Mouse (Mus musculus) lung, adult 2 months (tissue): ENCODE measurements around the gene Card11. TPM values are rescaled to one million over a fixed set of nuclear protein-coding genes. Genes with fewer than 3 reads are reported as not detected.

Source experiments
- DNase-seq: peaks from one replicate; pipeline ENCODE4 v3.0.0; 2022
- H3K4me1 ChIP-seq: fragments of 200-500 bp; 2 replicates; pipeline ENCODE4 v1.6.1; 2011; ENCODE audit warnings: low read length; ENCODE audit not compliant: control insufficient read depth, insufficient read depth
- H3K4me3 ChIP-seq: fragments of 200-500 bp; replicated peaks from 2 replicates; pipeline ENCODE3; 2011; ENCODE audit warnings: low read depth, mild to moderate bottlenecking, control low read depth, low read length; ENCODE audit errors: extremely low read depth
- CTCF ChIP-seq: fragments of 200-500 bp; IDR thresholded peaks from 2 replicates; pipeline ENCODE4 v1.5.1; 2011; ENCODE audit warnings: mild to moderate bottlenecking, low read length, control low read depth; ENCODE audit not compliant: insufficient read depth
- POLR2A ChIP-seq: fragments of 200-500 bp; IDR thresholded peaks from 2 replicates; pipeline ENCODE4 v1.6.1; 2011; ENCODE audit warnings: low read depth, mild to moderate bottlenecking, control low read depth, low read length, borderline replicate concordance; ENCODE audit errors: extremely low read depth
- WGBS: fragments of 180-500 bp; shearing (Covaris S2); methylation state at CpG from one replicate; pipeline ENCODE4 v1.1.7; 2018; 5-methylcytosine and 5-hydroxymethylcytosine counted together
- polyA plus RNA-seq: library from polyadenylated mRNA; depleted of rRNA; stranded (reverse); fragments of >200 nt; gene quantifications from 2 replicates; pipeline ENCODE4 v1.2.3, GENCODE M21; 2012

The Card11 gene
- polyA plus RNA-seq, 1 experiment: 15.3 TPM

GRCm38 (mm10) chr5:140936816-140937215, 63.6 kb downstream of the Card11 start:
- 79% methylated on average over 7 of the region's 7 CpGs for WGBS

GRCm38 (mm10) chr5:140935848-140936247, 64.5 kb downstream of the Card11 start:
- TF ChIP-seq CTCF (no peak), POLR2A (no peak)
- 85% methylated on average over 3 of the region's 3 CpGs for WGBS
- Histone ChIP-seq H3K4me3 (no peak overlapping the region), H3K4me1 (no peaks in the 10 kb centered on the region)
- no peak for DNase-seq

More at GRCm38 (mm10) chr5:140936816-140937215, 63.6 kb downstream of the Card11 start:
- TF ChIP-seq CTCF (no peak), POLR2A (no peak)
- no peaks in the 10 kb centered on the region for H3K4me1 ChIP-seq
- no peak for DNase-seq
- no peak overlapping the region for H3K4me3 ChIP-seq

- TF ChIP-seq POLR2A (no peak), CTCF (peak; percentile 35; the same call in 1 of the 2 replicates)
- DNase-seq: no peak
- WGBS: 78% methylated on average over 9 of the region's 9 CpGs
- Histone ChIP-seq H3K4me1 (no peaks in the 10 kb centered on the region), H3K4me3 (no peak overlapping the region)
Observed at GRCm38 (mm10) chr5:140934639-140935315, 65.6 kb downstream of the Card11 start.

- DNase-seq: no peak
Observed at GRCm38 (mm10) chr5:140931523-140932229, 68.7 kb downstream of the Card11 start.

GRCm38 (mm10) chr5:140918519-140918918, 81.9 kb downstream of the Card11 start:
- Histone ChIP-seq H3K4me1 (no peaks in the 10 kb centered on the region), H3K4me3 (no peak overlapping the region)
- no peak for DNase-seq
- TF ChIP-seq CTCF (no peak), POLR2A (no peak)
- WGBS: 84% methylated on average over 1 of the region's 1 CpGs

More at GRCm38 (mm10) chr5:140931523-140932229, 68.7 kb downstream of the Card11 start:
- WGBS: 34% methylated on average over 5 of the region's 5 CpGs
- H3K4me1 ChIP-seq: no peaks in the 10 kb centered on the region
- TF ChIP-seq CTCF (no peak), POLR2A (no peak)
- no peak overlapping the region for H3K4me3 ChIP-seq

GRCm38 (mm10) chr5:140917807-140918206, 82.6 kb downstream of the Card11 start:
- 73% methylated on average over 1 of the region's 1 CpGs for WGBS
- no peak for DNase-seq
- no peak for TF ChIP-seq POLR2A
- TF ChIP-seq CTCF: no peak
- no peak overlapping the region for H3K4me3 ChIP-seq
- no peaks in the 10 kb centered on the region for H3K4me1 ChIP-seq

GRCm38 (mm10) chr5:140910841-140911240, 89.5 kb downstream of the Card11 start:
- TF ChIP-seq POLR2A (no peak), CTCF (no peak)
- no peak for DNase-seq
- H3K4me1 ChIP-seq: no peaks in the 10 kb centered on the region
- WGBS: 80% methylated on average over 5 of the region's 5 CpGs
- H3K4me3 ChIP-seq: no peak overlapping the region

GRCm38 (mm10) chr5:140900866-140901265, 99.5 kb downstream of the Card11 start:
- no peak overlapping the region for H3K4me3 ChIP-seq
- 80% methylated on average over 13 of the region's 13 CpGs for WGBS
- H3K4me1 ChIP-seq: no peaks in the 10 kb centered on the region
- no peak for DNase-seq
- TF ChIP-seq POLR2A (no peak), CTCF (peak; percentile 51)

- DNase-seq: no peak
- WGBS: 43% methylated on average over 10 of the region's 10 CpGs
Observed at GRCm38 (mm10) chr5:140891080-140891479, 109.3 kb downstream of the Card11 start.

More at GRCm38 (mm10) chr5:140891080-140891479, 109.3 kb downstream of the Card11 start:
- Histone ChIP-seq H3K4me3 (no peak overlapping the region), H3K4me1 (0 out of 2 replicates have a peak, but pooled peaks cover 4% of the 10 kb centered on the region)
- TF ChIP-seq CTCF (no peak), POLR2A (no peak)
